Mouse (Mus musculus): Measurements from ENCODE around the gene Ckap5. TPM values are rescaled to one million over a fixed set of nuclear protein-coding genes. Genes with fewer than 3 reads are reported as not detected.
"Not testable (repeated sequence)": the region's sequence is repeated elsewhere in the genome, so short reads cannot be mapped to it uniquely, and the experiment has no call there.

Ckap5 gene
- polyA plus RNA-seq, 1 experiment from 2014 or later, result 137 TPM

GRCm38 (mm10) chr2:91527147-91527486 is 555 bp downstream of the Ckap5 start:
- Histone ChIP-seq H3K27ac (replicated peaks) (peak overlapping the region; percentile 100), H3K9me3 (peaks cover 2% of the 10 kb centered on the region; the same call in 1 of the 2 replicates), H3K27me3 (replicated peaks; ENCODE audit: low read depth, poor library complexity, severe bottlenecking) (no peaks in the 10 kb centered on the region), H3K4me3 (peak overlapping the region; percentile 92), H3K36me3 (replicated peaks) (peaks cover 42% of the 10 kb centered on the region), H3K4me1 (peaks cover 5% of the 10 kb centered on the region)
- WGBS, result under 1% methylated on average over 15 of the region's 15 CpGs
- no peak for DNase-seq (ENCODE audit: low spot score)

- peaks cover 14% of the 10 kb centered on the region for H3K36me3 ChIP-seq (replicated peaks)
- no peaks in the 10 kb centered on the region for H3K9me3 ChIP-seq
- H3K4me3 ChIP-seq, result peak overlapping the region; percentile 42
- peaks cover 16% of the 10 kb centered on the region for H3K4me1 ChIP-seq
- H3K27ac ChIP-seq (replicated peaks), result no peak overlapping the region
- 3% methylated on average over 17 of the region's 17 CpGs for WGBS
- no peaks in the 10 kb centered on the region for H3K27me3 ChIP-seq (replicated peaks; ENCODE audit: low read depth, poor library complexity, severe bottlenecking)
- DNase-seq (ENCODE audit: low spot score), result peak; percentile 81
Observed at GRCm38 (mm10) chr2:91537588-91538205, 11.1 kb downstream of the Ckap5 start.

- Histone ChIP-seq H3K27ac (replicated peaks) (no peak overlapping the region), H3K4me1 (no peaks in the 10 kb centered on the region), H3K36me3 (replicated peaks) (peaks cover 100% of the 10 kb centered on the region), H3K4me3 (no peak overlapping the region), H3K27me3 (replicated peaks; ENCODE audit: low read depth, poor library complexity, severe bottlenecking) (no peaks in the 10 kb centered on the region), H3K9me3 (no peaks in the 10 kb centered on the region)
- 94% methylated on average over 2 of the region's 2 CpGs for WGBS
- no peak for DNase-seq (ENCODE audit: low spot score)
Observed at GRCm38 (mm10) chr2:91568125-91568524, 41.6 kb downstream of the Ckap5 start.

- no peaks in the 10 kb centered on the region for H3K4me1 ChIP-seq
- 87% methylated on average over 1 of the region's 1 CpGs for WGBS
- H3K9me3 ChIP-seq, result no peaks in the 10 kb centered on the region
- H3K4me3 ChIP-seq, result no peak overlapping the region
- no peaks in the 10 kb centered on the region for H3K27me3 ChIP-seq (replicated peaks; ENCODE audit: low read depth, poor library complexity, severe bottlenecking)
- H3K36me3 ChIP-seq (replicated peaks), result peaks cover 100% of the 10 kb centered on the region
- no peak for DNase-seq (ENCODE audit: low spot score)
- no peak overlapping the region for H3K27ac ChIP-seq (replicated peaks)
Observed at GRCm38 (mm10) chr2:91580894-91581293, 54.3 kb downstream of the Ckap5 start.

GRCm38 (mm10) chr2:91586242-91586641 is 59.7 kb downstream of the Ckap5 start:
- H3K27me3 ChIP-seq (replicated peaks; ENCODE audit: low read depth, poor library complexity, severe bottlenecking), result no peaks in the 10 kb centered on the region
- H3K27ac ChIP-seq (replicated peaks), result no peak overlapping the region
- WGBS, result 98% methylated on average over 1 of the region's 1 CpGs
- peaks cover 100% of the 10 kb centered on the region for H3K36me3 ChIP-seq (replicated peaks)
- no peak overlapping the region for H3K4me3 ChIP-seq
- no peak for DNase-seq (ENCODE audit: low spot score)
- H3K9me3 ChIP-seq, result no peaks in the 10 kb centered on the region
- H3K4me1 ChIP-seq, result no peaks in the 10 kb centered on the region

GRCm38 (mm10) chr2:91600475-91600874 is 73.9 kb downstream of the Ckap5 start:
- no peaks in the 10 kb centered on the region for H3K27me3 ChIP-seq (replicated peaks; ENCODE audit: low read depth, poor library complexity, severe bottlenecking)
- no peak overlapping the region for H3K4me3 ChIP-seq
- H3K36me3 ChIP-seq (replicated peaks), result peaks cover 99% of the 10 kb centered on the region
- WGBS, result 94% methylated on average over 4 of the region's 4 CpGs
- no peaks in the 10 kb centered on the region for H3K4me1 ChIP-seq
- no peak for DNase-seq (ENCODE audit: low spot score)
- no peak overlapping the region for H3K27ac ChIP-seq (replicated peaks)
- H3K9me3 ChIP-seq, result no peaks in the 10 kb centered on the region

- 91% methylated on average over 4 of the region's 4 CpGs for WGBS
- no peaks in the 10 kb centered on the region for H3K9me3 ChIP-seq
- peaks cover 97% of the 10 kb centered on the region for H3K36me3 ChIP-seq (replicated peaks)
- H3K4me3 ChIP-seq, result no peak overlapping the region
- H3K27me3 ChIP-seq (replicated peaks; ENCODE audit: low read depth, poor library complexity, severe bottlenecking), result no peaks in the 10 kb centered on the region
- no peak overlapping the region for H3K27ac ChIP-seq (replicated peaks)
- no peaks in the 10 kb centered on the region for H3K4me1 ChIP-seq
- DNase-seq (ENCODE audit: low spot score), result no peak
Observed at GRCm38 (mm10) chr2:91602389-91602788, 75.8 kb downstream of the Ckap5 start.

- H3K4me1 ChIP-seq; H3K4me3 ChIP-seq; DNase-seq (ENCODE audit: low spot score); H3K27me3 ChIP-seq (replicated peaks; ENCODE audit: low read depth, poor library complexity, severe bottlenecking); H3K9me3 ChIP-seq; H3K27ac ChIP-seq (replicated peaks): not testable (repeated sequence)
- peaks cover 93% of the 10 kb centered on the region for H3K36me3 ChIP-seq (replicated peaks)
Observed at GRCm38 (mm10) chr2:91609370-91609769, 82.8 kb downstream of the Ckap5 start.

GRCm38 (mm10) chr2:91622356-91622755 is 95.8 kb downstream of the Ckap5 start:
- Histone ChIP-seq H3K4me1 (no peaks in the 10 kb centered on the region), H3K4me3 (no peak overlapping the region), H3K36me3 (replicated peaks) (peaks cover 71% of the 10 kb centered on the region), H3K9me3 (no peaks in the 10 kb centered on the region), H3K27me3 (replicated peaks; ENCODE audit: low read depth, poor library complexity, severe bottlenecking) (no peaks in the 10 kb centered on the region), H3K27ac (replicated peaks) (no peak overlapping the region)
- DNase-seq (ENCODE audit: low spot score), result no peak
- WGBS, result 94% methylated on average over 5 of the region's 5 CpGs

- H3K4me3 ChIP-seq; H3K27ac ChIP-seq (replicated peaks); DNase-seq (ENCODE audit: low spot score); H3K27me3 ChIP-seq (replicated peaks; ENCODE audit: low read depth, poor library complexity, severe bottlenecking); H3K9me3 ChIP-seq; H3K4me1 ChIP-seq: not testable (repeated sequence)
- peaks cover 60% of the 10 kb centered on the region for H3K36me3 ChIP-seq (replicated peaks)
- 92% methylated on average over 7 of the region's 7 CpGs for WGBS
Observed at GRCm38 (mm10) chr2:91623366-91623765, 96.8 kb downstream of the Ckap5 start.

GRCm38 (mm10) chr2:91627486-91627885 is 100.9 kb downstream of the Ckap5 start:
- H3K27ac ChIP-seq (replicated peaks), result no peak overlapping the region
- no peak overlapping the region for H3K4me3 ChIP-seq
- DNase-seq (ENCODE audit: low spot score), result no peak
- no peaks in the 10 kb centered on the region for H3K4me1 ChIP-seq
- H3K9me3 ChIP-seq, result no peaks in the 10 kb centered on the region
- WGBS, result 78% methylated on average over 5 of the region's 5 CpGs
- H3K36me3 ChIP-seq (replicated peaks), result peaks cover 19% of the 10 kb centered on the region
- H3K27me3 ChIP-seq (replicated peaks; ENCODE audit: low read depth, poor library complexity, severe bottlenecking), result no peaks in the 10 kb centered on the region

GRCm38 (mm10) chr2:91628171-91628570 is 101.6 kb downstream of the Ckap5 start:
- H3K27ac ChIP-seq (replicated peaks), result no peak overlapping the region
- H3K9me3 ChIP-seq, result no peaks in the 10 kb centered on the region
- no peaks in the 10 kb centered on the region for H3K4me1 ChIP-seq
- DNase-seq (ENCODE audit: low spot score), result no peak
- 92% methylated on average over 8 of the region's 8 CpGs for WGBS
- H3K4me3 ChIP-seq, result no peak overlapping the region
- no peaks in the 10 kb centered on the region for H3K27me3 ChIP-seq (replicated peaks; ENCODE audit: low read depth, poor library complexity, severe bottlenecking)
- H3K36me3 ChIP-seq (replicated peaks), result peaks cover 12% of the 10 kb centered on the region

GRCm38 (mm10) chr2:91629682-91630081 is 103.1 kb downstream of the Ckap5 start:
- Histone ChIP-seq H3K4me3 (no peak overlapping the region), H3K36me3 (replicated peaks) (no peaks in the 10 kb centered on the region), H3K9me3 (no peaks in the 10 kb centered on the region), H3K4me1 (no peaks in the 10 kb centered on the region), H3K27me3 (replicated peaks; ENCODE audit: low read depth, poor library complexity, severe bottlenecking) (no peaks in the 10 kb centered on the region), H3K27ac (replicated peaks) (no peak overlapping the region)
- no peak for DNase-seq (ENCODE audit: low spot score)
- WGBS, result 87% methylated on average over 18 of the region's 18 CpGs
